Mouse (Mus musculus) yolk sac, embryonic 10.5 days (tissue): ENCODE data around the gene Rbpms2.

Experiments
- DNase-seq: peaks from one replicate; pipeline ENCODE4 v3.0.0-alpha.2; 2017; ENCODE audit warnings: low spot score

Rbpms2 gene

GRCm38 (mm10) chr9:65629025-65629766 lies at the start of gene Rbpms2:
Gene Rbpms2, plus strand, starts transcription at chr9:65629648.
- peak; percentile 83 for DNase-seq

GRCm38 (mm10) chr9:65579781-65580371 lies 49.6 kb upstream of the Rbpms2 start, which contains the start of gene Plekho2:
Gene Plekho2, minus strand, starts transcription at chr9:65580040.
- peak; percentile 100 for DNase-seq

GRCm38 (mm10) chr9:65580401-65581256 lies 48.8 kb upstream of the Rbpms2 start:
- DNase-seq = peak; percentile 84

GRCm38 (mm10) chr9:65583045-65583444 lies 46.4 kb upstream of the Rbpms2 start:
- peak; percentile 77 for DNase-seq

- DNase-seq = peak; percentile 89
Observed at GRCm38 (mm10) chr9:65586406-65587269, 42.8 kb upstream of the Rbpms2 start, which contains the start of gene Pif1. Gene Pif1, plus strand, starts transcription at chr9:65587160.

- DNase-seq = no peak
Observed at GRCm38 (mm10) chr9:65587270-65587572, 42.2 kb upstream of the Rbpms2 start.

- peak; percentile 47 for DNase-seq
Observed at GRCm38 (mm10) chr9:65587573-65588358, 41.7 kb upstream of the Rbpms2 start.

GRCm38 (mm10) chr9:65589091-65589490 lies 40.4 kb upstream of the Rbpms2 start:
- DNase-seq = no peak

GRCm38 (mm10) chr9:65592721-65593120 lies 36.7 kb upstream of the Rbpms2 start:
- DNase-seq = no peak

- no peak for DNase-seq
Observed at GRCm38 (mm10) chr9:65593596-65593995, 35.9 kb upstream of the Rbpms2 start.

GRCm38 (mm10) chr9:65598765-65599249 lies 30.6 kb upstream of the Rbpms2 start:
- peak; percentile 53 for DNase-seq

GRCm38 (mm10) chr9:65600951-65601350 lies 28.5 kb upstream of the Rbpms2 start:
- DNase-seq = no peak

GRCm38 (mm10) chr9:65603401-65604102 lies 25.9 kb upstream of the Rbpms2 start:
- DNase-seq = no peak

GRCm38 (mm10) chr9:65605471-65606136 lies 23.8 kb upstream of the Rbpms2 start:
- DNase-seq = peak; percentile 82

GRCm38 (mm10) chr9:65606321-65607109 lies 22.9 kb upstream of the Rbpms2 start:
- DNase-seq = no peak

GRCm38 (mm10) chr9:65607120-65607519 lies 22.3 kb upstream of the Rbpms2 start:
- no peak for DNase-seq

GRCm38 (mm10) chr9:65611969-65612486 lies 17.4 kb upstream of the Rbpms2 start:
- DNase-seq = no peak

GRCm38 (mm10) chr9:65613098-65613497 lies 16.4 kb upstream of the Rbpms2 start:
- peak; percentile 43 for DNase-seq
